Mouse (Mus musculus) lung, adult 2 months (tissue): ENCODE results near the gene Pde1c. TPM values are rescaled to one million over a fixed set of nuclear protein-coding genes. Genes with fewer than 3 reads are reported as not detected.

ENCODE experiments used
- DNase-seq: peaks from one replicate; pipeline ENCODE4 v3.0.0; 2022
- H3K4me1 ChIP-seq: fragments of 200-500 bp; 2 replicates; pipeline ENCODE4 v1.6.1; 2011; ENCODE audit warnings: low read length; ENCODE audit not compliant: control insufficient read depth, insufficient read depth
- H3K4me3 ChIP-seq: fragments of 200-500 bp; replicated peaks from 2 replicates; pipeline ENCODE3; 2011; ENCODE audit warnings: low read depth, mild to moderate bottlenecking, control low read depth, low read length; ENCODE audit errors: extremely low read depth
- CTCF ChIP-seq: fragments of 200-500 bp; IDR thresholded peaks from 2 replicates; pipeline ENCODE4 v1.5.1; 2011; ENCODE audit warnings: mild to moderate bottlenecking, low read length, control low read depth; ENCODE audit not compliant: insufficient read depth
- POLR2A ChIP-seq: fragments of 200-500 bp; IDR thresholded peaks from 2 replicates; pipeline ENCODE4 v1.6.1; 2011; ENCODE audit warnings: low read depth, mild to moderate bottlenecking, control low read depth, low read length, borderline replicate concordance; ENCODE audit errors: extremely low read depth
- WGBS: fragments of 180-500 bp; shearing (Covaris S2); methylation state at CpG from one replicate; pipeline ENCODE4 v1.1.7; 2018; 5-methylcytosine and 5-hydroxymethylcytosine counted together
- polyA plus RNA-seq: library from polyadenylated mRNA; depleted of rRNA; stranded (reverse); fragments of >200 nt; gene quantifications from 2 replicates; pipeline ENCODE4 v1.2.3, GENCODE M21; 2012

Gene Pde1c
- polyA plus RNA-seq, 1 experiment = 0.19 TPM

DNA sequence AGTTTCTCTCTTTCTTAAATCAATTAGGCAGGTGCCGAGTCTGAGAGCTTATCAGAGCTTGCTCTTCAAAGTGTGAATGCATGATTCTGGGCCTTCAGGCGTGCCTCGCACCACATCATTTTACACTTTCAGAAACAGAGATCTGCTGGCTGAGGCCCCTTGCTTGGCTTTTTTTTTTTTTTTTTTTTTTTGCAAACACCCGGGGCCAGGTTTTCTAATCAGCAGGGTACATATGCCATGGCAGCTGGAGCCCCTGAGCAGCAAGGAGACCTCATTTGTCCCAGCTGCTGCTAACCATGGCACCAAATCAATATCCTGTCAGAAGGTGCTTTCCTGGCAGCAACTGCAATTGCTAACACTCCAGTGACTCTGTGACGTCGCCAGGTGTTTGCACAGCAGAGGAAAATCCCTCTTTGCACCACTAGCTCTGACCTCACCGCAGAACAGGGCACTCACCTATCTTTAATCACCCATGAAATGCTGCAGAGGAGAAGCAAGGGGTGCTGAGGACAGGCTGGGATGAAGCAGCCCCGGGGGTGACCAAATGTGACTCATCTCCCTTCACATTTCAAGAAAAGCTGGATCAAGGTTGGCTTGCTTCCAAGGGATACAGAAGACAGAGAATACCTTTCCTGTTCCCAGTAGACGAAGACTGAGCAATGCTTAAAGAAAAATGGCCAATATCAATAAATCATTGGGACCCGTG, 195.7 kb downstream of the Pde1c start:
- TF ChIP-seq CTCF = no peak
- TF ChIP-seq POLR2A = no peak
- no peak overlapping the region for H3K4me3 ChIP-seq
- WGBS = 32% methylated on average over 10 of the region's 10 CpGs
- DNase-seq = no peak
- no peaks in the 10 kb centered on the region for H3K4me1 ChIP-seq

DNA sequence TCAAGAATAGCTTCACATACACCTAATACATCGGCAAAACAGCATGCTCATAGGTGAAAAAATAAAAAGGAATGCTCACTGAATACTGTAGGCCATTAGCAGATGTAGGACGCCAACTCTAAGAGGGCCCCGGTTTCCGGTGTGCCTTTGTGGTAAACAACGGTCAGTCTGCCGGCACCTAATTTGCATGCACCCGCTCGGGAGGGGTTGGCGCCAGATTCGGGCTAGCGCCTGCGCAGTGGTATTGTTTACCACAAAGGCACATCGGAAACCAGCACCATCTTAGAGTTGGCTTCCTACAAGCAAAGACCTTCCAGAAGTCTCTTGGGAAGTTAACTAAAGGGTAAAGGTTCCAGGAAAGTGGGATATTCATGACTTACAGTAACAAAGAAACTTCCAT, 199.4 kb downstream of the Pde1c start:
- Histone ChIP-seq H3K4me3 (no peak overlapping the region), H3K4me1 (no peaks in the 10 kb centered on the region)
- no peak for DNase-seq
- 80% methylated on average over 13 of the region's 13 CpGs for WGBS
- TF ChIP-seq CTCF = no peak
- TF ChIP-seq POLR2A = no peak

DNA sequence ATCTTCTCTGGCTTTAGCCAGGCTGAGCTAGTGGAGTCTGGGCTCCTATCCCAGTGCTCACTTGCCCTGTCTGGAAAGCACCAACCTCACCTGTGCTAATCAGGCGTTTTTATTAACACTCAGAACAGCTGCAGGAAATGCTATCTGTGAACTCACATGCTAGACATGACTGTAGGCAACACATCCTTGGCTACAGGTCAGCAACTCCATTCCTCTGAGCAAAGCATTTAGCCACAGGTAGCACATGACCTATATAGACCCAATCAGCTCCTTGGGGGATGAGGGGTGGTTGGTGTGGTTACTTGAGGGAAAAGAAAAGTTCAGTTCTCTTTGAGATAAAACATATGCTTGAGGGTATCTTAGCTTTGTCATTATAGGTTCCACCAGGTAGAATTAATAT, 200.8 kb downstream of the Pde1c start:
- 38% methylated on average over 1 of the region's 1 CpGs for WGBS
- TF ChIP-seq CTCF = no peak
- no peak for TF ChIP-seq POLR2A
- no peaks in the 10 kb centered on the region for H3K4me1 ChIP-seq

DNA sequence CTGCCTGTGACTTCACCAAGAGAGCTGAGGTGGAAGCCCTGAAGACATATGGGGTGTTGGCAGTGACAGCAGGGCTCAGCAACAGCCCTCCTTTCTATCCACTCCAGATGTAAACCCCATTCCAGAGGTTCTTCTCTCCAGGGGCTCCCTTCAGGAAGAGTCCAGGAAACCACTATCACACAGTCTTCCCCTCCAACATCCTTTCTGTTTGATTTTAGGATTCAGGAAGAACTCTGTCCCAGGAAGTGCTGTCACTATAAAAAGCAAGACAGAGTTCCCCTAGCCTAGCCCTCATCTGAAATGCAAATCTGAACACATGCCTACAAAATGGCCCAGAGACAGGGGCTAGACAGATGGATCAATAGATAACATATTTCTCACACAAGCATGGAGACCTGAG, 201.6 kb downstream of the Pde1c start:
- no peak for TF ChIP-seq CTCF
- no peak for TF ChIP-seq POLR2A
- Histone ChIP-seq H3K4me3 (no peak overlapping the region), H3K4me1 (no peaks in the 10 kb centered on the region)
- DNase-seq = no peak

More for the DNA sequence above, 200.8 kb downstream of the Pde1c start:
- no peak overlapping the region for H3K4me3 ChIP-seq
- DNase-seq = no peak

DNA sequence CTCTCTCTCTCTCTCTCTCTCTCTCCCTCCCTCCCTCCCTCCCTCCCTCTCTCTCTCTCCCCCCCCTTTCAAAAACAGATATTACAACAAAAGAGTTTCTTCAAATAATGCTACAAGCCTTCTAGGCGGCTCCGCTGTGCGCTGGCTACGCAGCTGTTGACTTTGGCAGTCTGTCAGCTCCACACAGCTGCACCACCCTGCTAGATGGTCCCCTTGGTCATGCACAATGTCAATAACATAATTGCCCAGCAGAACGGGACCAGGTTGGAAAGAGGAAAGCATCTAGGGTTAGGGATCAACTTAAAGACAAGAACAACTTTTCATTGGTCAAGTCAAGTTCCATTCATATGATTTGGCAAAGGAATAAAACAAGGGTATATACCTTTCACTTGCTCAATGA, 206.3 kb downstream of the Pde1c start:
- no peak for DNase-seq
- WGBS = 5% methylated on average over 5 of the region's 5 CpGs

DNA sequence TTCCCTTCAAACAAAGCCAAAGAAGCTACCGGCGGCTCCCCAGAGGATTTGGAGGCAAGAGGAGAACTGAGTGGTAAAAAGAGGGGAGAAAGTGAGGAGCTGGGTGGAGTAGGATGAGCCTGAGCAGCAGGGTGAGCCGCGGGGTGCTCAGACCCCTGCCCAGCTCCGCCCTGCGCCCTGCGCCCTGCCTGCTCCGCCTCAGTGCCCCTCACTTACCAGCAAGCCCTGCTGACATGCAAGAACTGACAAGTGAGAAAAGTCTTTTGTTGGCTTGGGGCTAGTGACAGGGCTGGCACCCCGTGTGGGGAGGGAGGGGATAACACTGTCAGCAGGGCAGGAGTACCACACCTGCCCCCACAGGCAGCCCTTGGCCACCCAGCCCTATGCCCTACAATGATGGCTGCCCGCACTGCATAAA, 206.8 kb downstream of the Pde1c start:
- DNase-seq = no peak
- no peak overlapping the region for H3K4me3 ChIP-seq
- no peak for TF ChIP-seq CTCF
- no peak for TF ChIP-seq POLR2A
- under 1% methylated on average over 10 of the region's 10 CpGs for WGBS
- H3K4me1 ChIP-seq = no peaks in the 10 kb centered on the region

More for the DNA sequence above, 206.3 kb downstream of the Pde1c start:
- Histone ChIP-seq H3K4me3 (no peak overlapping the region), H3K4me1 (no peaks in the 10 kb centered on the region)
- TF ChIP-seq CTCF (no peak), POLR2A (no peak)

DNA sequence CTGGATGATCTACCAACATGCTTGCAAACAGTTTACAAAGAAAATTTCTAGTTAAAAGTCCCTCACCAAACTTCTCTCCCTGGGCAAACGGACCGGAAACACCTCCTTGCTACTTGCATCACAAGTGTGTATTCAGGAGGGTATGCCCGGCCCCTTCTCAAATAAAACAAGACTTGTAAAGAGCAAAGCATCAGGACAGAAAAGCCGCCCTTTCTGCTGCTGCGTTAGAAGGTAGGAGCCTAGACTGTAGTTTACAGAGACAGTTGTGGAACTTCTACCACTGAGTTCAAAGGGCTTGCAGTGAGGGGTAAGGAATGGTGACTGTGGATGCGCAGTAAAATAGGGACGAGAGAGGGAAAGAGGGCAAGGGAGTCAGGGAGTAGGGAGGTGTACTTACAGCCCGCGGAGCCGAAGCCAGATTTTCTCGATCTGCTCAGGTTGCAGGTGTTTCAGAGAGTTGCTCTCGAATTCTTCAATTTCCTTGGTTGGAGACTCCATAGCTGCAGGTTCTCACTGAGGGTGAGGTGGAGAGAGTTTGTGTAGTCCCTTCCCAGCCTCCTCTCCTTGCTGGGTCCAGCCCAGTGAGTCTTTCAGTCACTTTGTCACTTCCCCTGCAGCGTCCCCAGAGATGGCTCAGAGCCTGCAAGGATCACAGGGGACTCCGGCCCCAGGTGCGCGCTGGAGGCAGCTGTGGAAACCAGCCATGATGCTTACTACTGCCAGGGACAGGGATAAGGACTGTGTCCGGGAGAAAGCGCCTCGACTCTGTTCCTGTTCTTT, 207.4 kb downstream of the Pde1c start:
- TF ChIP-seq POLR2A (no peak), CTCF (no peak)
- DNase-seq = no peak
- Histone ChIP-seq H3K4me1 (no peaks in the 10 kb centered on the region), H3K4me3 (no peak overlapping the region)
- WGBS = 5% methylated on average over 19 of the region's 19 CpGs

DNA sequence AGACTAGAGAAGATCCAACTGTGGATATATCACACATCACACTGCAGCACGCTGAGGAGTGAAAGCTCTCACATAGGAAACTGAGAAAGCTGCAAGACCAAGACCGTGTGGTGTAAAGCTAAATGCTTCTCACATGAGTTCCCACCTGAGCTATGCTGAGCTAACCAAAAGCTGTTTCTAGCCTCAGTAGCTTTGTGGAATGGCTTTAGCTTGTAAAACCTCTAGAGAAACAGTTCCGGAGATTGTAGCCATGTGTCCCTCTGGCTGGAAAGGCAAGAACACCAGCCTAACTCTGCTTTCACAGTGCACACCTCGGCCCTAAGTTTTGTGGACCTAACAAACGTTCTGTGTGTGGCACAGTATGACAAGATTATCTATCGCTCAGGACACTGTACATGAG, 208.8 kb downstream of the Pde1c start:
- Histone ChIP-seq H3K4me3 (no peak overlapping the region), H3K4me1 (no peaks in the 10 kb centered on the region)
- DNase-seq = no peak
- 44% methylated on average over 6 of the region's 6 CpGs for WGBS
- no peak for TF ChIP-seq POLR2A
- no peak for TF ChIP-seq CTCF

DNA sequence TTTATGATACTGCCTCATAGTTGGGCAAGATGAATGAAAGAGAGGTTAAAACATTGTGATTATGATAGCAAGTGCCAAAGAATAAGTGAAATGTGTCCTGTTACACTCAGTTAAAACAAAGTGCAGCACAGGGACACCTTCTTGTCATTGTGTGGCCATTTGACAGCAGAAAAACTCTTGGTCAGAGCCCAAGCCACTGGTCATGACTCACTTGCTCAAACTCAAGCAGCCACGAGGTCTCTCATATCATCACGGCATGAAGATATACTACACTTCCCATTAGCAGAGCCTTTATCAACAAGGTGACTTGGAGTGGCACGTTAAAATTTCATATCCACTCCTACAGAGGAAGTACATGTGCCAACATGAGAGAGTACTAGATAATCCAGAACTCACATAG, 209.8 kb downstream of the Pde1c start:
- DNase-seq = no peak
- Histone ChIP-seq H3K4me3 (no peak overlapping the region), H3K4me1 (no peaks in the 10 kb centered on the region)
- 44% methylated on average over 3 of the region's 3 CpGs for WGBS
- no peak for TF ChIP-seq POLR2A
- TF ChIP-seq CTCF = no peak

DNA sequence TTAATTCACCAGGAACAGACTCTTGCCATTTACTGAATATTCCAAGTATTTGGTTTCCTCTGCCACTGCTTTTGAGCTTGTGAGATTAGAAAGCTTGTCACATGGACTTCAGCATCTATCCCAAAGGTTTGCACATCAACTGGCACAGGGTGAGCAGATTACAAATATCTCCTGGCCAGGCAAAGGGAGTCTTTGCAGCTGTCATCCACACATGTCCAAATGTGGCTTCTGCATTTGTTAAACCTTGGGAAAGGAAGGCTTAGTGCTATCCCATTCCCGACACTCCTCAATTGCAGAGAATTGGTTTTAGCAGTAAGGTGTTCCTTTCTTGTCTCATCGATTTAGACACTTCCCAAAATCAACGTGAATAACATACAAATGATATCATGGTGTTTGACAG, 221.7 kb downstream of the Pde1c start:
- no peaks in the 10 kb centered on the region for H3K4me1 ChIP-seq
- TF ChIP-seq CTCF = no peak
- no peak for TF ChIP-seq POLR2A
- 66% methylated on average over 3 of the region's 3 CpGs for WGBS
- no peak for DNase-seq
- H3K4me3 ChIP-seq = no peak overlapping the region
